Mouse (Mus musculus): Measurements from ENCODE around the gene Rbp2. TPM values are rescaled to one million over a fixed set of nuclear protein-coding genes. Genes with fewer than 3 reads are reported as not detected.

Rbp2 gene
- not detected for total RNA-seq (2021)

DNA sequence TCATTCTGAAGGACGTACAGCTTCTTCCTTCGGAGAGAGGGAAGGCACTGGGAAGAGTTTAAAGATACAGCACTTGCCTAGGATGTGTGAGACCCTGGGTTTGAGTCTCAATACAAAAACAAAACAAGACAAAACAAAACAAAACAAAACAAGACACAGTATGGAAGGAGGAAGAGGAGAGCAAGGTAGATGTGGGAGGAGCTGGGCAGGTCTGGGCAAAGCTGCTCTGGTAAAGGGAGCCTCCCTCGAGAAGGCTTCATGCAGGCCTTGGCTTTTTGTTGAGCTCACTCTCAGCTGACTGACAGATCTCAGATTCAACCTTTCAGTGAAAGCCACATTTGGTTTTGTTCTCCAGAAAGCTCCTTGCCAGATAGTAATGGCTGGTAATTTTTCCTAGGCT, at the start of gene Rbp2:
Gene Rbp2, plus strand, starts transcription at position 301 of the 400 bp plus-strand sequence.
- DNase-seq (ENCODE audit: extremely low spot score in 1 of 2, low spot score in 2 of 2) = no peak
- intact Hi-C loops (cut with DNase I) = no loop called here

DNA sequence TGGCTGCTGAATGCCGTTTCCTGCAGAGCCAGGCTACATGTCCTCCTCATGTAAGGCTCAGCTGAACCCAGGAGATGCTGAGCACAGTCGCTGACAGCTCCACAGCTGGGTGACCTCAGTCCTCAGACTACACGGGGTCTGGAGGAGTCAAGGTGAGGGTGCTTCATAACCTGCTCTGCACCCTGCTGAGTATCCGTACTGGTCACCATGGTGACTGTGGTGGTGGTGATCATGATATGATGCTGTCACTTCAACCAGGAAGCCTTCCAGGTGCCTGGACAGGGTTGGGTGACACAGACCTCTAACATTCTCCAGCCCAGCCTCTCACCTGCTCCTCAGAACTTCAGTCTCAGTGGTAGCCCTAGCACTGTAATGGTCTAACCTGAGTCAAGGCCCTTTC, 48.1 kb upstream of the Rbp2 start:
- no peak for DNase-seq (ENCODE audit: extremely low spot score in 1 of 2, low spot score in 2 of 2)
- intact Hi-C loops (cut with DNase I) = no loop called here

DNA sequence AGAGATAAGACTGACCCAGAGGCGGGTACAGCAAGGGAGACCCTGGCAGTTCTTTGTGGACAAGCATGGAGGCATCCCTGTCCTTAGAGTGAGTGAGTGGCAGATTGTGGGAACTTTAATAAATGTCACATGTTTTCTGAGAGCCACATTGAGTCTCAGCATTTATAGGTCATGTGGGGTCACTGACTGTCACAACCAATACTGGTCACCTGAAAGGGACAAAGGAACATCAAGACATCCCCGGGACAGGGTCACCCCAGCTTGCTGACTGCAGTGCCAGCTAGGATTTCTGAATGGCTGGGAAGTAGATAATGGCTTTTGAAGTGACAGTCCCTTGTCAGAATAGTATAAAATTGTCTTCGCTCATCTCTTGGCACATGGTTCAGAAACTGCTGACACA, 46.8 kb upstream of the Rbp2 start:
- DNase-seq (ENCODE audit: extremely low spot score in 1 of 2, low spot score in 2 of 2) = no peak

GRCm38 (mm10) chr9:98442638-98443037, 43.3 kb upstream of the Rbp2 start:
- peak in 1 of 2 experiments; percentile 49 for DNase-seq (ENCODE audit: extremely low spot score in 1 of 2, low spot score in 2 of 2)
- intact Hi-C loops (cut with DNase I) = loop anchor here (10.0 kb wide), 1 partner anchor 92 kb away; no protein-coding TSS in a partner anchor

More for the DNA sequence above, 46.8 kb upstream of the Rbp2 start:
- intact Hi-C loops (cut with DNase I) = no loop called here

DNA sequence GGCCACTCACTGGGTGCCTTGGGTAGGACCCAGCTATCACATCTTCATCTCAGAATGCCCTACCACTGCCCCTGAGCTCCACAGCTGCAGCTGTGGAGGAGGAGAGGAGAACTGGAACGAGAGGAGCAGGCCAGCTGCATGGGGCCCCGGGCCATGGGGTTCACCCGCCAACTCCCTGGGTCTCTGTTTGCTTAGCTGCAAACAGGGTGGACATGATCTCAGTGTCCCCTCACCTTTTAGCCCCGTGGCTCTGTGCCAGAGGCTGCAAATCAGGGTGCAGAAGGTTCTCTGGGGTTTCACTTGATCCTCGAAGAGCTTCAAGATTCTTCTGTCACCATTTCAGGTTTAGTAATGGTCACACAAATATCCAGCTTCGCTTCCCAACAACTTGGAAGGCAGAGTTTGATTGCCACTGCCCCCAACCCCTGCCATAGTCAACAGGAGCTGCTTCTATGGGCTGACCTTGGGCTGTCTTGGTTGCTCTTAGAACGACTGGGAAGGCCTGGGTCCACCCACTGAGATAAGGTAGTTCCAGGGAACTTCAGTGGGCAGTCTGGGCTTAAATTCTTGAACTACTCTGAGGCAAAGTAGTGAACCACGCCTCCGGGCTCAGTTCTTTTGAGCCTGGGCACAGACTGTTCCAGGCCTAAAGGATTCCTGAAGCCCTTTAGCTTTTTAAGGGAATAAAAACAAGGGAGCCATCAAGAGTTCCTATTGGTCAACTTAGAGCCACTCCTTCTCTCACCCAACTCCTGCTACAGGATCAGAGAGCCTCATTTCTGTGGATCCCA, 40.4 kb upstream of the Rbp2 start:
- DNase-seq (ENCODE audit: extremely low spot score in 1 of 2, low spot score in 2 of 2) = peak in 1 of 2 experiments; percentile 51
- intact Hi-C loops (cut with DNase I) = loop anchor here (10.0 kb wide), 1 partner anchor 89 kb away; no protein-coding TSS in a partner anchor

GRCm38 (mm10) chr9:98450976-98451375, 34.9 kb upstream of the Rbp2 start:
- peak in 1 of 2 experiments; percentile 28 for DNase-seq (ENCODE audit: extremely low spot score in 1 of 2, low spot score in 2 of 2)
- intact Hi-C loops (cut with DNase I) = no loop called here

DNA sequence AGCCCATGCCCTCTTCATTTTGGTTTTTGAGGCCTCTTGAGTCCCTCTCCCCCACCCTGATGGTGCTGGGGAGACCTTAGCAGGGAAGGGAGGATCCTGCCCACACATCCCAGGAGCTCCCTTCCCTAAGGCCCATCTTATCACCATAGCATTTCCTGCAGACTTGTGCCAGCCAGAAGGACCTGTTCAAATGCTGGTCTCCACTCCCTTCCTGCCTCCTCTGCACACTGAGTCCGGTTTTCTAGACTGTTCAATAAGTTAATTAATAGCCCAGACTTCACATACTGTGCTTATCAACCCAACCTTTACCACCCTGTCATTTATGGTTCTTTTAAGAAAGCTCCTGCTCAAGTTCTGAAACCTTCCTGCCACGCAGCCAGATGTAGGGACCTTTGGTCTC, 19.2 kb upstream of the Rbp2 start:
- no peak for DNase-seq (ENCODE audit: extremely low spot score in 1 of 2, low spot score in 2 of 2)
- intact Hi-C loops (cut with DNase I) = no loop called here

GRCm38 (mm10) chr9:98480172-98480749, 5.7 kb upstream of the Rbp2 start:
- no peak for DNase-seq (ENCODE audit: extremely low spot score in 1 of 2, low spot score in 2 of 2)
- intact Hi-C loops (cut with DNase I) = no loop called here

GRCm38 (mm10) chr9:98482256-98482655, 3.7 kb upstream of the Rbp2 start:
- intact Hi-C loops (cut with DNase I) = no loop called here
- DNase-seq (ENCODE audit: extremely low spot score in 1 of 2, low spot score in 2 of 2) = no peak

GRCm38 (mm10) chr9:98485020-98485419, 895 bp upstream of the Rbp2 start:
- intact Hi-C loops (cut with DNase I) = no loop called here

GRCm38 (mm10) chr9:98487273-98487672, 1.4 kb downstream of the Rbp2 start:
- intact Hi-C loops (cut with DNase I) = no loop called here
- no peak for DNase-seq (ENCODE audit: extremely low spot score in 1 of 2, low spot score in 2 of 2)

More at GRCm38 (mm10) chr9:98485020-98485419, 895 bp upstream of the Rbp2 start:
- DNase-seq (ENCODE audit: extremely low spot score in 1 of 2, low spot score in 2 of 2) = no peak

DNA sequence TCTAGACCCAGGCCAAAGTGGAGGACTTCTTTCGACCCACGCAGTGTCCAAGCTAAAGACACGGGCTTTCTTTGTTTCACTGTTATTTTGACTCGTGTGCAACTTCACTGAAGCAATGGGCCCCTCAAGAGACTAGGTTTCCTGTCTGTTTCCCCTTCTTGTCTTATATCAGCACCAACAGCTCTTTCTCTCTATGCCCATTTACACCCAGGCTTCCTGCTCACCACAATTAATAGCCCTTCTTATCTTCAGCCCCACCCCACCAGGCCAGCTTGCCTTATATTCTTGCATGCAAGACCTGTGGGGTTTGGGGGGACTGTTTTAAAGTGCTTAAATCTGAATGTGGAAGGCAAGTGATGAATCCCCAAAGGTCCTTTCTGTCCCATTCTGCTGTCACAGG, 3.6 kb downstream of the Rbp2 start:
- intact Hi-C loops (cut with DNase I) = no loop called here

DNA sequence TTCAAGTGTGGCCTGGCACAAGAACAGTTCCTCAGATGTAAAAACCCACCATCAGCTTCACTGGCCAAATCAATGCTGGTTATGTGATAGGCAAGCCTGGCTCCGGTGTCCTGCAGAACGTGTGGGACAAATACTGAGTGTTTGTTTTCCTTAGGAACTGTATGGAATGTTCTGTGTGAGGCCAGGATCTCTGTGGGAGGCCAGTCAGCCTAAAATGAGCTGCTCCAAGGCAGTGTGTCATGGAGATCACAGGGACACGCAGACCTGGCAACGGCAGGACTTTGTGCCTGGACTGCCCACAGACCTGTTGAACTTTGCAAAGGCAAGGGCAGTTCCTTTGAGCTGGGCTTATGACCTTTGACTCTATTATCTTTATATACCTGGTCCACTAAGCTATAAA, 4.2 kb downstream of the Rbp2 start:
- peak in 1 of 2 experiments; percentile 51 for DNase-seq (ENCODE audit: extremely low spot score in 1 of 2, low spot score in 2 of 2)
- intact Hi-C loops (cut with DNase I) = no loop called here

More for the DNA sequence above, 3.6 kb downstream of the Rbp2 start:
- no peak for DNase-seq (ENCODE audit: extremely low spot score in 1 of 2, low spot score in 2 of 2)

GRCm38 (mm10) chr9:98491071-98491470, 5.2 kb downstream of the Rbp2 start:
- intact Hi-C loops (cut with DNase I) = no loop called here
- DNase-seq (ENCODE audit: extremely low spot score in 1 of 2, low spot score in 2 of 2) = no peak

- intact Hi-C loops (cut with DNase I) = no loop called here
- no peak for DNase-seq (ENCODE audit: extremely low spot score in 1 of 2, low spot score in 2 of 2)
Measured at GRCm38 (mm10) chr9:98492212-98492611, 6.3 kb downstream of the Rbp2 start.

GRCm38 (mm10) chr9:98492821-98493220, 6.9 kb downstream of the Rbp2 start:
- intact Hi-C loops (cut with DNase I) = no loop called here
- no peak for DNase-seq (ENCODE audit: extremely low spot score in 1 of 2, low spot score in 2 of 2)

DNA sequence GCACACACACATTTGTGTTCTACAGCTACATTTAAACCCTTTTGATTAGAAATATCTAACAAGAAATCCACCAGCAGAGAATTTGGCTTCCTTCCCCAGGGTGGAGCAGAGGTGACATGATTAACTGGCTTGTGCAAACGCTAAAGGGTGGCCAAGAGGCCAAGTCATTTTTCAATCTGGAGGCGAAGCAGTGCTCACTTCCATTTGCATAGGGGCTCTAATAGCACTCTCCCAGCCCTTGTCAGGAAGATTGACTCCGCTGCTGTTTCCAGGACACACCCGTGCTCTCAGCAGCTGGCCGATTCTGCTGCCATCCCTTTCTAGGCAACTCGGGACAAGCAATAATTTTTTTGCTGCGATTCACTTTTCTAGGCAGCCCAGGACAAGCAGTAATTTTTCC, 11.2 kb downstream of the Rbp2 start:
- DNase-seq (ENCODE audit: extremely low spot score in 1 of 2, low spot score in 2 of 2) = no peak
- intact Hi-C loops (cut with DNase I) = no loop called here

GRCm38 (mm10) chr9:98497990-98498389, 12.1 kb downstream of the Rbp2 start:
- intact Hi-C loops (cut with DNase I) = no loop called here
- DNase-seq (ENCODE audit: extremely low spot score in 1 of 2, low spot score in 2 of 2) = no peak

GRCm38 (mm10) chr9:98498717-98499268, 12.9 kb downstream of the Rbp2 start:
- intact Hi-C loops (cut with DNase I) = no loop called here
- no peak for DNase-seq (ENCODE audit: extremely low spot score in 1 of 2, low spot score in 2 of 2)

DNA sequence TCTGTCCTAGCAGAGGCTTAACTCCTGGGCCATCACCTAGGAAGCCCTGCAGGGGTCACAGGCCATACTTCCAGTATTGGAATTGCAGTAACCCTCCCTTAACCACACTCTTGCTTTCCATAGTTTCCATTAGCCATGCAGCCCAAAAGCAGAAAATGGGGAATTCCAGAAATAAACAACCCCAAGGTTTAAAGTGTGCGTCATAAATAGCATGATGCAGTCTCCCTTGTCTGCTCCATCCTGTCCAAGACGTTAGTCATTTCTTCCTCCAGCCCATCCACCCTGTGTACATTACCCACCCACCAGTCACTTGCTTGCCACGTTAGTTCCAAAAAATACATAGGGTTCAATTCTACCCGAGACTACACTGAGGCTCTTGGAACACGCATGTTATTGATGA, 13.7 kb downstream of the Rbp2 start:
- intact Hi-C loops (cut with DNase I) = no loop called here
- no peak for DNase-seq (ENCODE audit: extremely low spot score in 1 of 2, low spot score in 2 of 2)

Data from left cerebral cortex, postnatal 10 days (tissue).